Mouse (Mus musculus): ENCODE results near the gene Npnt. TPM values are rescaled to one million over a fixed set of nuclear protein-coding genes. Genes with fewer than 3 reads are reported as not detected.

Npnt gene
- polyA plus RNA-seq, 1 experiment, result 110 TPM

- H3K27me3 ChIP-seq (ENCODE audit: control insufficient read depth, insufficient read depth, insufficient read length), result no peaks in the 10 kb centered on the region
- H3K79me3 ChIP-seq (ENCODE audit: low read depth), result no peaks in the 10 kb centered on the region
- peaks cover 20% of the 10 kb centered on the region for H3K36me3 ChIP-seq (ENCODE audit: control insufficient read depth, insufficient read depth)
- H3K4me3 ChIP-seq (ENCODE audit: insufficient read depth, poor library complexity, severe bottlenecking), result no peak overlapping the region
- no peaks in the 10 kb centered on the region for H3K79me2 ChIP-seq (ENCODE audit: control insufficient read depth, insufficient read depth)
- no peak overlapping the region for H3ac ChIP-seq (ENCODE audit: control insufficient read depth, insufficient read length, low read depth)
- TF ChIP-seq USF1 (IDR thresholded peaks at IDR 0.05; ENCODE audit: low read depth), result no peak
- TF ChIP-seq CTCF (IDR thresholded peaks at IDR 0.05; ENCODE audit: control insufficient read depth, insufficient read depth, insufficient read length), result no peak
- no peak for TF ChIP-seq MYOD1 (IDR thresholded peaks at IDR 0.05; ENCODE audit: control insufficient read depth, insufficient read length, low read depth)
- no peak for TF ChIP-seq FOSL1 (IDR thresholded peaks at IDR 0.05; ENCODE audit: insufficient read depth, low read length, poor library complexity, severe bottlenecking)
Measured at GRCm38 (mm10) chr3:132897891-132898290, 52.2 kb downstream of the Npnt start.

- Histone ChIP-seq H3K4me3 (ENCODE audit: insufficient read depth, poor library complexity, severe bottlenecking) (no peak overlapping the region), H3K79me2 (ENCODE audit: control insufficient read depth, insufficient read depth) (no peaks in the 10 kb centered on the region), H3K79me3 (ENCODE audit: low read depth) (no peaks in the 10 kb centered on the region), H3K27me3 (ENCODE audit: control insufficient read depth, insufficient read depth, insufficient read length) (no peaks in the 10 kb centered on the region), H3K36me3 (ENCODE audit: control insufficient read depth, insufficient read depth) (peaks cover 20% of the 10 kb centered on the region), H3ac (ENCODE audit: control insufficient read depth, insufficient read length, low read depth) (no peak overlapping the region)
- TF ChIP-seq FOSL1 (IDR thresholded peaks at IDR 0.05; ENCODE audit: insufficient read depth, low read length, poor library complexity, severe bottlenecking), result no peak
- TF ChIP-seq MYOD1 (IDR thresholded peaks at IDR 0.05; ENCODE audit: control insufficient read depth, insufficient read length, low read depth), result no peak
- no peak for TF ChIP-seq USF1 (IDR thresholded peaks at IDR 0.05; ENCODE audit: low read depth)
- TF ChIP-seq MYOG (IDR thresholded peaks at IDR 0.05; ENCODE audit: control insufficient read depth, extremely low read depth, insufficient read length), result no peak
- TF ChIP-seq CEBPB (IDR thresholded peaks at IDR 0.05; ENCODE audit: low read depth), result no peak
- TF ChIP-seq MAX (IDR thresholded peaks at IDR 0.05), result no peak
- TF ChIP-seq CTCF (IDR thresholded peaks at IDR 0.05; ENCODE audit: control insufficient read depth, insufficient read depth, insufficient read length), result no peak
Measured at GRCm38 (mm10) chr3:132897390-132897789, 52.7 kb downstream of the Npnt start.

- no peak overlapping the region for H3K4me3 ChIP-seq (ENCODE audit: insufficient read depth, poor library complexity, severe bottlenecking)
- H3K79me3 ChIP-seq (ENCODE audit: low read depth), result no peaks in the 10 kb centered on the region
- no peaks in the 10 kb centered on the region for H3K79me2 ChIP-seq (ENCODE audit: control insufficient read depth, insufficient read depth)
- H3K27me3 ChIP-seq (ENCODE audit: control insufficient read depth, insufficient read depth, insufficient read length), result no peaks in the 10 kb centered on the region
- no peak overlapping the region for H3ac ChIP-seq (ENCODE audit: control insufficient read depth, insufficient read length, low read depth)
- H3K36me3 ChIP-seq (ENCODE audit: control insufficient read depth, insufficient read depth), result peaks cover 29% of the 10 kb centered on the region
- TF ChIP-seq MYOG (IDR thresholded peaks at IDR 0.05; ENCODE audit: control insufficient read depth, extremely low read depth, insufficient read length) (no peak), MAX (IDR thresholded peaks at IDR 0.05) (no peak), CTCF (IDR thresholded peaks at IDR 0.05; ENCODE audit: control insufficient read depth, insufficient read depth, insufficient read length) (no peak), MYOD1 (IDR thresholded peaks at IDR 0.05; ENCODE audit: control insufficient read depth, insufficient read length, low read depth) (no peak), USF1 (IDR thresholded peaks at IDR 0.05; ENCODE audit: low read depth) (no peak), CEBPB (IDR thresholded peaks at IDR 0.05; ENCODE audit: low read depth) (no peak), FOSL1 (IDR thresholded peaks at IDR 0.05; ENCODE audit: insufficient read depth, low read length, poor library complexity, severe bottlenecking) (no peak)
Measured at GRCm38 (mm10) chr3:132894086-132894485, 56.0 kb downstream of the Npnt start.

GRCm38 (mm10) chr3:132893676-132894075, 56.4 kb downstream of the Npnt start:
- Histone ChIP-seq H3K27me3 (ENCODE audit: control insufficient read depth, insufficient read depth, insufficient read length) (no peaks in the 10 kb centered on the region), H3K36me3 (ENCODE audit: control insufficient read depth, insufficient read depth) (peaks cover 29% of the 10 kb centered on the region), H3K79me3 (ENCODE audit: low read depth) (no peaks in the 10 kb centered on the region), H3K4me3 (ENCODE audit: insufficient read depth, poor library complexity, severe bottlenecking) (no peak overlapping the region), H3ac (ENCODE audit: control insufficient read depth, insufficient read length, low read depth) (no peak overlapping the region), H3K79me2 (ENCODE audit: control insufficient read depth, insufficient read depth) (no peaks in the 10 kb centered on the region)
- TF ChIP-seq CEBPB (IDR thresholded peaks at IDR 0.05; ENCODE audit: low read depth), result no peak
- no peak for TF ChIP-seq MYOD1 (IDR thresholded peaks at IDR 0.05; ENCODE audit: control insufficient read depth, insufficient read length, low read depth)
- TF ChIP-seq MYOG (IDR thresholded peaks at IDR 0.05; ENCODE audit: control insufficient read depth, extremely low read depth, insufficient read length), result no peak
- no peak for TF ChIP-seq FOSL1 (IDR thresholded peaks at IDR 0.05; ENCODE audit: insufficient read depth, low read length, poor library complexity, severe bottlenecking)
- no peak for TF ChIP-seq MAX (IDR thresholded peaks at IDR 0.05)
- TF ChIP-seq CTCF (IDR thresholded peaks at IDR 0.05; ENCODE audit: control insufficient read depth, insufficient read depth, insufficient read length), result no peak
- TF ChIP-seq USF1 (IDR thresholded peaks at IDR 0.05; ENCODE audit: low read depth), result no peak

GRCm38 (mm10) chr3:132893044-132893443, 57.0 kb downstream of the Npnt start:
- Histone ChIP-seq H3K36me3 (ENCODE audit: control insufficient read depth, insufficient read depth) (peaks cover 34% of the 10 kb centered on the region), H3K79me2 (ENCODE audit: control insufficient read depth, insufficient read depth) (no peaks in the 10 kb centered on the region), H3K4me3 (ENCODE audit: insufficient read depth, poor library complexity, severe bottlenecking) (no peak overlapping the region), H3K27me3 (ENCODE audit: control insufficient read depth, insufficient read depth, insufficient read length) (no peaks in the 10 kb centered on the region), H3K79me3 (ENCODE audit: low read depth) (no peaks in the 10 kb centered on the region), H3ac (ENCODE audit: control insufficient read depth, insufficient read length, low read depth) (no peak overlapping the region)
- TF ChIP-seq MYOG (IDR thresholded peaks at IDR 0.05; ENCODE audit: control insufficient read depth, extremely low read depth, insufficient read length) (no peak), CEBPB (IDR thresholded peaks at IDR 0.05; ENCODE audit: low read depth) (no peak), USF1 (IDR thresholded peaks at IDR 0.05; ENCODE audit: low read depth) (no peak), MAX (IDR thresholded peaks at IDR 0.05) (no peak), CTCF (IDR thresholded peaks at IDR 0.05; ENCODE audit: control insufficient read depth, insufficient read depth, insufficient read length) (no peak), FOSL1 (IDR thresholded peaks at IDR 0.05; ENCODE audit: insufficient read depth, low read length, poor library complexity, severe bottlenecking) (no peak), MYOD1 (IDR thresholded peaks at IDR 0.05; ENCODE audit: control insufficient read depth, insufficient read length, low read depth) (no peak)

GRCm38 (mm10) chr3:132892481-132892880, 57.6 kb downstream of the Npnt start:
- Histone ChIP-seq H3K4me3 (ENCODE audit: insufficient read depth, poor library complexity, severe bottlenecking) (no peak overlapping the region), H3K36me3 (ENCODE audit: control insufficient read depth, insufficient read depth) (peaks cover 34% of the 10 kb centered on the region), H3K79me2 (ENCODE audit: control insufficient read depth, insufficient read depth) (no peaks in the 10 kb centered on the region), H3K79me3 (ENCODE audit: low read depth) (no peaks in the 10 kb centered on the region), H3ac (ENCODE audit: control insufficient read depth, insufficient read length, low read depth) (no peak overlapping the region), H3K27me3 (ENCODE audit: control insufficient read depth, insufficient read depth, insufficient read length) (no peaks in the 10 kb centered on the region)
- TF ChIP-seq FOSL1 (IDR thresholded peaks at IDR 0.05; ENCODE audit: insufficient read depth, low read length, poor library complexity, severe bottlenecking) (no peak), MYOG (IDR thresholded peaks at IDR 0.05; ENCODE audit: control insufficient read depth, extremely low read depth, insufficient read length) (no peak), MAX (IDR thresholded peaks at IDR 0.05) (no peak), MYOD1 (IDR thresholded peaks at IDR 0.05; ENCODE audit: control insufficient read depth, insufficient read length, low read depth) (no peak), CEBPB (IDR thresholded peaks at IDR 0.05; ENCODE audit: low read depth) (no peak), CTCF (IDR thresholded peaks at IDR 0.05; ENCODE audit: control insufficient read depth, insufficient read depth, insufficient read length) (no peak), USF1 (IDR thresholded peaks at IDR 0.05; ENCODE audit: low read depth) (no peak)

Data from C2C12 (cell line).